Mouse (Mus musculus): ENCODE results near the gene Stx18.

Gene Stx18

GRCm38 (mm10) chr5:38082589-38082988 lies 44.0 kb downstream of the Stx18 start:
- no peak for DNase-seq

GRCm38 (mm10) chr5:38083362-38083761 lies 44.8 kb downstream of the Stx18 start:
- DNase-seq: no peak

DNA sequence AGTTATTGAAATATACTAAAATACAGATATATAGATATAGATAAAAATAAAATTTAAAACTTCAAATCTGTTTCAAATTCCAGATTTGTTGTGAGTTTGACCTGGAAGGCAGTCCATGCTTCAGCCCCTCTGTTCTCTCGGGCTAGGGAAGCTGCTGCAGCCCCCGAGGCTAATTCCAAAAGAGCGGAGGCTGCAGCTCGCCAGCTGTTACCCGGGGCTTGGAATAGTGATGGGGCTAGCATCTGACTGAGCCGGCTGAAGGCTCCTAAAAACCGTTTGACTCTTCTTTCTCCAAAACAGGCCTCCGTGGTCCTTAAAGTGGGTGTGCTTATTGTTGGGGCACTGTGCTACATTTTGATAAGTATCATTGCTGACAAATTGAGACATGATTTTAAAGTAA lies 46.1 kb downstream of the Stx18 start:
- DNase-seq: no peak

- DNase-seq: peak; percentile 64
Measured at GRCm38 (mm10) chr5:38085561-38086392, 47.2 kb downstream of the Stx18 start.

- DNase-seq: no peak
Measured at GRCm38 (mm10) chr5:38090111-38090510, 51.6 kb downstream of the Stx18 start.

- DNase-seq: no peak
Measured at GRCm38 (mm10) chr5:38090581-38090980, 52.0 kb downstream of the Stx18 start.

- DNase-seq: peak; percentile 70
Measured at GRCm38 (mm10) chr5:38091046-38091965, 52.8 kb downstream of the Stx18 start.

- no peak for DNase-seq
Measured at GRCm38 (mm10) chr5:38091966-38092304, 53.4 kb downstream of the Stx18 start.

DNA sequence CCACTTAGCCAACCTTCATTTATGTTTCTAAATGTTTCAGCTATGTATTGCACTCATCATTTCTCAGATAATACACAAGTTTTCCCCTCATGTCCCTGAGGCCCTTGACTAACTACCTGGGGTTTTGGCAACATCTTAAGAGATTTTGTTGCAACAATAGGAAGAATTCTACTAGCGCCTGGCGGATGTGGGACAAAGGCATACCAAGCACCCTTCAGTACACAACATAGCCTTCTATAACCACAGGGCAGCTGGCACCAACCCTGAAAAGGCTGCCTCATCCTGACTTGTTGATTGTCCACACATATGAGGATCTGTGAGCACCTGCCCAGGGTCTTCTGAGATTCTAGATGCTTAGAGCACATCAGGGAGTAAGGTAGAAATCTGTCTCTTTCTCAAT lies 55.8 kb downstream of the Stx18 start:
- no peak for DNase-seq

GRCm38 (mm10) chr5:38097501-38098093 lies 59.1 kb downstream of the Stx18 start:
- DNase-seq: no peak

DNA sequence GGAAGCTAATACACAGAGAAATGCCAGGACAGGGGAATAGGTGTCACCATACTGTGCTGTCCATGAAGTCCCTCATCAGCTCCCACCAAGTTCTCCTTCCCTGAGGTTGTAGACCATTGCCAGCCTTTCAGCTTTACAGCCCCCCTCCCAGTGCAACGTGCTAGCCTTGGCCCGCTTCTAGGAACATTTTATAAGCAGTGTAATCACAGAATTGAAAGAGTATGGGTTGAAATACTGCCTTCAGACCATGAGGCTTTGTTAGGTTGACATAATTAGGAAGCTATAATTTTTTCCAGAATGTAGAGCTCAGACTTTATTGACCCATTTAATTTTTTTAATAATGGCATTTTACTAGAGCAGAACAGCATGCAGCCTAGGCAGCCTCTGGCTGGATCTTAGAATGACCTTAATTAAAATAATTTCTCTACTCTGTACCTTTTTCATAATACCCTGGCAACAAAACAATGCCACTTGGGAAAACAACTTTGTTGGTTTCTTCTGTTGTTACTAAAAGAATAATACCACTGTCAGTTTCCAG lies 60.7 kb downstream of the Stx18 start:
- DNase-seq: no peak

- no peak for DNase-seq
Measured at GRCm38 (mm10) chr5:38102945-38103344, 64.4 kb downstream of the Stx18 start.

DNA sequence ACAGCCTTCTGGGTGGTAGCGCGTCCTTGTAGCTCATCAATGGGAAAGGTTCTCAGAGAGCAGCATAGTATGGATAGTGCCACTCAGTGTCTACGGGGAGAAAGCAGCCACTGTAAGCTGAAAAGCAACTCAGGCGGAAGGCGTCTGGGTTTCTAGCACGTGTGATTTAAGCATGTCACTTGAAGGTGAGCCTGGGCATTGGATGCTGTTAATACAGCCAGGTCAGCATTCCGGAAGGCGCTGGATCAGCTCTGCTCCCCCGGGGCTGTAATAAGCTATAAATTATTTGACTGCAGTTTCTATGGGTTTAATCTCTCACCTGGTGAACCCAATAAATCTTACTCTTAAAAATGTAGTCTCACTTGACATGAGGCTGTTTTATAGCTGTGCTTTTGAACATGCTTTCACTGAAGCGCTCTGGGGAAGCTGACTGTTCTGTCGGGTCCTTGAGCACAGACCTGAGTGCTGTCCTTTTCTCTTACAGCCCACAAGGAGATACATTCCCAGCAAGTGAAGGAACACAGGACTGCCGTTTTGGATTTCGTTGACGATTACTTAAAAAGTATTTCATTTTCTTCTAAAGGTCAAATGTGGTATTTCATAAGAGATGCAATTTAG lies 67.6 kb downstream of the Stx18 start:
- no peak for DNase-seq

DNA sequence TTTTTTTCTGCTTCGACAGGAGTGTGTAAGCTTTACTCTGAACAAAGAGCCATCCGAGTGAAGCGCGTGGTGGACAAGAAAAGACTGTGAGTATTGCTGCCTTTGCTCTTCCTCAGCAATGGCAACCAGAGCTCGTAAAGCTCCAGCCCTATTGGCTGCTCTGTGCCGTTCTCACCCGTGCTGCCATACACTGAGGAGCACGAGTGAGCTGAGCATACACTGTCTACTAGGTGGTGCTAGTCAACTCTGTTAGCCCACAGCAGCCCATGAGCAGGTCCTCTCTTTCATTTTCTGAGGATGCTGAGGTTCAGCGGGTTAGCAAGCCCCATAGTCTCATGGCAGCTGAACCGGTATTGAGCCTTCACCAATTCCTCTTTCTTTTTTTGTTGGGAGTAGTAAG lies 68.3 kb downstream of the Stx18 start:
- no peak for DNase-seq

DNA sequence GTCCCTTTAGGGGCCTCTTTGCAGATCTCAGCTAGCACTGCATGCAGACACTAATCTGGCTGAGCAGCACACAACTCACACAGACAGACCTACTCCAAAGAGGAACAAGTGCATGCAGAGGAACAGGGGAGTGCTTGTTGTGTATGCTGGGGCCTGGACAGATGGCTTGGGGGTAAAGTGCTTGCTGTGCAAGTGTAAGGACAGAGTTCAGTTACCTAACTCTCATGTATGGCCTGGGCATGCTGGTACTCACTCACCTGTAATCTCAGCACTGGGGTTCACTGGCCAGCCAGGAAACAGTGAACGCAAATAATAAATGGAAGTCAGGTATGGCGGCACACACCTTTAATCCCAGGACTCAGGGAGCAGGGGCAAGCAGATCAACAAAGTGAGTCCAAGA lies 76.0 kb downstream of the Stx18 start:
- no peak for DNase-seq

DNA sequence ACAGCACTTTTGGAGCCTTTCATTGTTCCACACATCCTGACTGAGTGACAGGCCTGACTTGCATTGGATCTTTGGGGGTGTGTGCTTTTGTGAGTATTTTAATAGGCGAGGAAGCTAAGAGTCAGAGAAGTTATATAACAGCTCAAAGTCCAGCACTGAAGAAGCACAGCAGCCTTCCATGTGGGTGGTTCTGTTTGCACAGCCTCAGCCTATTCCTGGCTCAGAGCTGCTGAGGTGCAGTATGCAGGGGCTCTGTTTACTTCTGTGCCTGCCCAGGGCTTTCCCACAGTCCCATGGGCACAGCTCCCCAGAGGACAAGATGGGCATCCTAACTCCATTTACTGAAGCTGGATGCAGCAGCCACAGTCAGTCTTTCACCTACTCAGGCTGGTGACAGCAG lies 78.5 kb downstream of the Stx18 start:
- no peak for DNase-seq

- DNase-seq: no peak
Measured at GRCm38 (mm10) chr5:38119268-38119667, 80.7 kb downstream of the Stx18 start.

DNA sequence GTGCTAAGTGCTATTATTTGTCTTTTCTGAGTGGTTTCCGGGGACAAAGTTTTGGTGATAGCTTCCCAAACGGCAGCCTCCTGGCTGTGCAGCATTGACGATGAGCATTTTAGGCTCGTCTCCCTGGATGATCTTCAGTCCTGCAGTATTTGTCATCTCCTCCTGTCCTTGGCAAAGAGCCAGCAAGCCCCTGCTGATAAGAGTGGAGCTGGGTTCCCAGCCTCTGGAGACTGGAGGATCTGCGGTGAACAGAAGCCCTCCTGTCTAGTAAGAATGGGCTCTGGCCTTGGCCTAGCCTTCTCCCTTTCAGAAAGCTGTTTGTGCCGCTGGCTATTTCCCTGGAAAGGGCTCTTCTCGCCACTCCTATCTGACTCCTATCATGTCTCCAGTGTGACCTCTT lies 83.2 kb downstream of the Stx18 start:
- DNase-seq: no peak

DNA sequence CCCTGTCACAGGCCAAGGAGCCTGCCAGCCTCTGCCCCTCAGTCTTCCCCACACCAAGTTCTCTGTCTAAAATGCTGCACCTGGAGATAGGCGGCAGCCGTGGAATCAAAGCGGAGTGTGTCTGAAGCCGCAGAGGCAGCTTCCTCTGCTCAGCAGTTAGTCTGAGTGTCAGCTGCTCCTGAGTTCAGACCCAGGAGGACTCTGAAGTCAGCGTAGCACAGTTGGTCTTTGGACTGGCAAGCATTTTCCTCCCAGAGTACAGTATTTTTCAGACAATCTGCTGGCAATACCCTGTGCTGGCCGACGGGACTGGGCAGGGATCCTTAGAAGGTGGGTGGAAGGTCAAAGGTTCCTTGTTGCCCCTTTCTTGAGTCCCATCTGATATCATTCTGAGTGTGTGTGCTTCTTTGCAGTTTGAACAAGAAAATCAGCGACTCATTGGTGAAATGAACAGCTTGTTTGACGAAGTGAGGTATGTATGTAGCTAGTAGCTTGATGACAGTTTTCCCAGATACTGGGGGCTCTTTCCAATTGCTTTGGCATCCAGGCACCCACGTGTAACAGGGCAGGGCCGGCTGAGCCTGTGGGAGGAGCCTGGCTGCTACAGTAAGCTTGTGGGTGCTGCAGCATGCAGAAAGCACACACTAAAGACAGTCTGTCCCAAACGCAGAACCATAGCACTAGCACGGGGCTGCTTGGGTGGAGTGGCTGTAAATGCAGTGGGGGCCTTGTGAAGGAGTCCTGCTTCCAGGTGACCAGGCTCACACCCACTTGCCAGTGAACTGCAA lies 88.2 kb downstream of the Stx18 start:
- DNase-seq: no peak

DNA sequence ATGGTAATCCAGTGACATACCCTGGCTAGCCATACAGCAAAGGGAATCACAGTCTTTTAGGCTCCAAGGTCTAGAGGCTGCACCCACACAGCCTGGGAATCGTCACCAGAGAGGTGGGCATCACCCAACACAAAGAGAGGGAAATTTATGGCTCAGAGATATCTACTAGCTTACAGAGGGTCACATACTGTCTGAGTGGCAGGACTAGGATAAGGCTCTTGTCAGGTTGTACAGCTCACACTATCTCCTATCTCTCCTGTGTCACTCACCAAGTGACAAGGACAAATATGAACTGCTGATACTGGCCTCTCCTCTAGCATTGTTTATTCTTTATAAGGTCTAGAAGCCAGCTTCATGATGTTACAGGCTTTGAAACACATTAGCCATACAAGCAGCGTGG lies 90.8 kb downstream of the Stx18 start:
- no peak for DNase-seq

DNA sequence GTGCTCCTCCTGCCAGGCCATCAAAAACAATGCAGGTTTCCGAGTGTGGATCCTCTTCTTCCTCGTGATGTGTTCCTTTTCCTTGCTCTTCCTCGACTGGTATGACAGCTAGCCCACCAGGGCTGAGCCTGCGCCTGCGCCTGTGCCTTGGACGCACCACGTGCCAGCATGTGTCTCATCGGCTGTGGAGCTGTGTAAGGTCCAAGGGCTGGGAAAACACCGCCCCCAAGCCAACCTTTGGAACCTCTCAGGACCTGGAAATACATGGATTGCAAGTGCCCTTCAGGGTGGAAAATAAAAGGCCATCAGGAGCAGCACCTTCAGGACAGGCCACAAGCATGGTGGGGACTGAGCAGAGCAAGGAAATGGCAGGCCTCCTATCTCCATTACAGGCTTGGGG lies 97.7 kb downstream of the Stx18 start:
- no peak for DNase-seq

- DNase-seq: peak; percentile 9
Measured at GRCm38 (mm10) chr5:38137163-38137562, 98.6 kb downstream of the Stx18 start.

All from lung, postnatal 10 days (tissue).